Mouse (Mus musculus): ENCODE data around the gene Nt5c3b.

GRCm38 (mm10) chr11:100435678-100436246 lies 5.8 kb downstream of the Nt5c3b start:
- TF ChIP-seq ZNF384 (IDR thresholded peaks at IDR 0.05; ENCODE audit: low read depth, low read length) = no peak
- no peak for TF ChIP-seq ZC3H11A (IDR thresholded peaks at IDR 0.05; ENCODE audit: borderline replicate concordance, low read depth, low read length)
- TF ChIP-seq HCFC1 (IDR thresholded peaks at IDR 0.05; ENCODE audit: borderline replicate concordance, insufficient read depth, low read length) = no peak
- TF ChIP-seq MAFK (IDR thresholded peaks at IDR 0.05; ENCODE audit: insufficient read depth, low read depth, low read length) = no peak
